Mouse (Mus musculus) heart, adult 18-20 months (tissue): ENCODE measurements at regions not wholly inside any gene's neighbourhood (a gene's known extent, or its start where the extent isn't known, plus 50 kb on each side); places are given as distances from the start of the nearest gene placed in this dataset.

ENCODE experiments used
- DNase-seq, 2 experiments: peaks; one replicate each; pipeline ENCODE4 v3.0.0; 2021 to 2022; ENCODE audit warnings: mixed read lengths in 1 of 2

- no peak for DNase-seq
Measured at GRCm38 (mm10) chr14:33794262-33794661, 129.1 kb upstream of the Gdf10 start.

- peak in 1 of 2 experiments; percentile 21 for DNase-seq
Measured at GRCm38 (mm10) chr14:33797551-33798303, 125.7 kb upstream of the Gdf10 start.

GRCm38 (mm10) chr14:33804321-33804720 lies 119.1 kb upstream of the Gdf10 start:
- peak; percentile 61 to 78 for DNase-seq

- peak; percentile 34 to 56 for DNase-seq
Measured at GRCm38 (mm10) chr14:33804721-33805120, 118.7 kb upstream of the Gdf10 start.

- no peak for DNase-seq
Measured at GRCm38 (mm10) chr14:33807196-33807595, 116.2 kb upstream of the Gdf10 start.

- peak; percentile 63 to 82 for DNase-seq
Measured at GRCm38 (mm10) chr14:33808593-33809265, 114.7 kb upstream of the Gdf10 start.

- no peak for DNase-seq
Measured at GRCm38 (mm10) chr14:33810584-33810983, 112.8 kb upstream of the Gdf10 start.

- DNase-seq = no peak
Measured at GRCm38 (mm10) chr14:33811241-33811640, 112.1 kb upstream of the Gdf10 start.

GRCm38 (mm10) chr14:33812266-33812665 lies 111.1 kb upstream of the Gdf10 start:
- DNase-seq = no peak

GRCm38 (mm10) chr14:33812772-33813171 lies 110.6 kb upstream of the Gdf10 start:
- DNase-seq = no peak

GRCm38 (mm10) chr14:33813274-33813673 lies 110.1 kb upstream of the Gdf10 start:
- DNase-seq = no peak

- DNase-seq = no peak
Measured at GRCm38 (mm10) chr14:33814107-33814506, 109.3 kb upstream of the Gdf10 start.

- DNase-seq = peak in 1 of 2 experiments; percentile 27
Measured at GRCm38 (mm10) chr14:33814599-33814998, 108.8 kb upstream of the Gdf10 start.

- DNase-seq = peak in 1 of 2 experiments; percentile 13
Measured at GRCm38 (mm10) chr14:33820541-33821260, 102.7 kb upstream of the Gdf10 start.

GRCm38 (mm10) chr14:33821436-33821835 lies 102.0 kb upstream of the Gdf10 start:
- no peak for DNase-seq

- peak; percentile 31 to 37 for DNase-seq
Measured at GRCm38 (mm10) chr14:33824421-33824874, 98.9 kb upstream of the Gdf10 start.

- DNase-seq = no peak
Measured at GRCm38 (mm10) chr14:33826003-33826644, 97.3 kb upstream of the Gdf10 start.

GRCm38 (mm10) chr14:33832650-33833319 lies 90.6 kb upstream of the Gdf10 start:
- no peak for DNase-seq

- DNase-seq = no peak
Measured at GRCm38 (mm10) chr14:33836341-33836740, 87.0 kb upstream of the Gdf10 start.

GRCm38 (mm10) chr14:33841821-33842220 lies 81.6 kb upstream of the Gdf10 start:
- DNase-seq = peak; percentile 50 to 67

GRCm38 (mm10) chr14:33853499-33853898 lies 69.9 kb upstream of the Gdf10 start:
- no peak for DNase-seq

- peak; percentile 40 to 57 for DNase-seq
Measured at GRCm38 (mm10) chr14:33854181-33854580, 69.2 kb upstream of the Gdf10 start.
